Mouse (Mus musculus) ES-E14 (cell line): Measurements from ENCODE around the gene Schip1. TPM values are rescaled to one million over a fixed set of nuclear protein-coding genes. Genes with fewer than 3 reads are reported as not detected.

Experiments used
- DNase-seq: peaks from one replicate; pipeline ENCODE4 v3.0.0-alpha.2; 2013; ENCODE audit warnings: low read depth, low spot score
- H3K27ac ChIP-seq: 2 replicates; pipeline ENCODE4 v1.5.1; 2012; ENCODE audit warnings: low read depth, mild to moderate bottlenecking, low read length, moderate library complexity, mixed read lengths; ENCODE audit not compliant: poor library complexity, insufficient read depth, severe bottlenecking
- H3K36me3 ChIP-seq: 2 replicates; pipeline ENCODE4 v1.6.1; 2012; ENCODE audit warnings: mild to moderate bottlenecking, low read length, moderate library complexity, mixed read lengths; ENCODE audit not compliant: control insufficient read depth, poor library complexity, insufficient read depth, severe bottlenecking
- H3K4me1 ChIP-seq, 2 experiments: fragments of 150-350 bp in 1 of 2; sonication (generic) in 1 of 2; 2 replicates each; pipeline ENCODE4 v1.6.1; 2012; ENCODE audit warnings: low read length in 2 of 2, mild to moderate bottlenecking in 1 of 2, mixed read lengths in 1 of 2; ENCODE audit not compliant: control insufficient read depth in 2 of 2, insufficient read depth in 2 of 2, poor library complexity in 1 of 2
- H3K4me3 ChIP-seq, 2 experiments: fragments of 150-350 bp in 1 of 2; sonication (generic) in 1 of 2; 2 replicates each; pipeline ENCODE4 v1.5.1; 2012; ENCODE audit warnings: low read length in 2 of 2, low read depth in 1 of 2, mild to moderate bottlenecking in 1 of 2, mixed read lengths in 1 of 2; ENCODE audit not compliant: insufficient read depth in 1 of 2, poor library complexity in 1 of 2, severe bottlenecking in 1 of 2
- H3K9ac ChIP-seq: 2 replicates; pipeline ENCODE4 v1.6.1; 2012; ENCODE audit warnings: low read depth, mild to moderate bottlenecking, low read length, mixed read lengths; ENCODE audit not compliant: poor library complexity, insufficient read depth, severe bottlenecking
- H3K9me3 ChIP-seq: fragments of 150-350 bp; sonication (generic); 2 replicates; pipeline ENCODE4 v1.6.1; 2012; ENCODE audit warnings: low read depth, mild to moderate bottlenecking, low read length; ENCODE audit not compliant: control insufficient read depth, insufficient read depth
- CHD2 ChIP-seq: IDR thresholded peaks from 2 replicates; pipeline ENCODE4 v1.6.1; 2014; ENCODE audit warnings: mild to moderate bottlenecking, low read depth, low read length, inconsistent platforms
- HCFC1 ChIP-seq: IDR thresholded peaks from 2 replicates; pipeline ENCODE4 v1.6.1; 2012; ENCODE audit warnings: low read length, inconsistent platforms, borderline replicate concordance; ENCODE audit not compliant: insufficient read depth
- MAFK ChIP-seq: IDR thresholded peaks from 2 replicates; pipeline ENCODE4 v1.6.1; 2014; ENCODE audit warnings: mild to moderate bottlenecking, low read depth, low read length, inconsistent platforms; ENCODE audit not compliant: insufficient read depth
- ZC3H11A ChIP-seq: IDR thresholded peaks from 2 replicates; pipeline ENCODE4 v1.6.1; 2012; ENCODE audit warnings: low read depth, mild to moderate bottlenecking, inconsistent platforms, low read length, borderline replicate concordance
- ZNF384 ChIP-seq: IDR thresholded peaks from 2 replicates; pipeline ENCODE4 v1.6.1; 2012; ENCODE audit warnings: low read depth, low read length, inconsistent platforms
- in situ Hi-C, 2 experiments: fragments of 600-800 bp; cut with MboI; formaldehyde crosslinking; loops; one replicate each; pipeline ENCODE4 v1.15.1; 2025; ENCODE audit warnings: low sequenced_read_pairs in 2 of 2, inconsistent platforms in 1 of 2; ENCODE audit not compliant: unreplicated experiment in 2 of 2
- total RNA-seq: library from RNA; depleted of rRNA; stranded (reverse); fragments of 300-350 nt; gene quantifications from 2 replicates; pipeline ENCODE4 v1.2.3, GENCODE M21; 2012

Gene Schip1
- total RNA-seq, 1 experiment: 38.3 TPM

DNA sequence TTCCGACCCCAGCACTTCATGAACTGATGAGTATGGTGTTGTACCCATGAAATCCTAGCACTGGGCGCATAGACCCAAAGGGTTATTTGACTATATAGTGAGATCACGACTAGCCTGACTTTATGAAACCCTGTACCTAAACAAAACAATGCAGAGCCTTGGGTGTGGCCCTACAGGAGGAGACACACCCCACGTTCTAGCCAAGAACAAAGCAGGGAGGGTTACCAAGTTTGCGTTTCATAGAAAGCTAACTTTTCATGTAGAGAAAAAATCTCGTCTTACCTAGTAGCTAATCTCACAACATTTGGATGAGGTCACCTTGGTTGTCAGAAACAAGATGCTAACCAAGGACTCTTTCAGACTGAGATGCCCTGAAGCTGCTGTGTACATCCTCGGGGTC lies 411.7 kb downstream of the Schip1 start:
- in situ Hi-C loops: no loop called here
- no peak for TF ChIP-seq ZNF384
- no peak for TF ChIP-seq HCFC1
- no peak for TF ChIP-seq ZC3H11A
- no peak for TF ChIP-seq MAFK
- TF ChIP-seq CHD2: no peak
- Histone ChIP-seq H3K4me3 (no peak overlapping the region), H3K9ac (no peak overlapping the region), H3K27ac (no peak overlapping the region), H3K9me3 (no peaks in the 10 kb centered on the region), H3K4me1 (peaks cover 8 to 21% of the 10 kb centered on the region in 2 experiments), H3K36me3 (no peaks in the 10 kb centered on the region)
- DNase-seq: no peak

- Histone ChIP-seq H3K4me1 (peaks cover 8 to 21% of the 10 kb centered on the region in 2 experiments), H3K4me3 (no peak overlapping the region), H3K9ac (no peak overlapping the region), H3K36me3 (no peaks in the 10 kb centered on the region), H3K27ac (peak overlapping the region; percentile 74), H3K9me3 (no peaks in the 10 kb centered on the region)
- in situ Hi-C loops: no loop called here
- TF ChIP-seq HCFC1 (no peak), ZC3H11A (no peak), MAFK (no peak)
- no peak for DNase-seq
Measured at GRCm38 (mm10) chr3:68477478-68477877, 412.9 kb downstream of the Schip1 start.

DNA sequence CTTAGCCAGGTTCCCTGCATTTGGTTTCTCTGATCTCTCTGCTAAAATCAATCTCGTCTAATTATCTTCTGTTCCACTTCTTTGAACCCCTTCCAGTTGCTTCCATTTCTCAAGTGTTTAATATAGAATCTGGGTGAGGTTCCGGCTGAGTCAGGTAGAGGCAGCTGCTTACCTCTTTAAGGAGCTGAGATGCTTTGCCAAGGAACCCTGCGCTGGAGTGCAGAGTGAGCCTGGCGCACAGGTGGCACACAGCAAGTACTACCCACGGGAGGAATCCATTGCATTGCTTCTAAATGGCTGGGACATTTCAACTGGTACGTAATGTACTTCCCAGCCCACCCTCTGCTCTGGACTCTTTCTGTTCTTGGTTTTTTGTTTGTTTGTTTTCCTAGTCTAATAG lies 414.7 kb downstream of the Schip1 start:
- H3K9ac ChIP-seq: no peak overlapping the region
- no peak for TF ChIP-seq CHD2
- no peak for TF ChIP-seq HCFC1
- TF ChIP-seq MAFK: no peak
- no peak for TF ChIP-seq ZC3H11A
- no peak for TF ChIP-seq ZNF384
- in situ Hi-C loops: no loop called here
- H3K9me3 ChIP-seq: no peaks in the 10 kb centered on the region
- no peak overlapping the region for H3K27ac ChIP-seq
- DNase-seq: no peak
- peaks cover 8 to 21% of the 10 kb centered on the region in 2 experiments for H3K4me1 ChIP-seq
- no peaks in the 10 kb centered on the region for H3K36me3 ChIP-seq
- no peak overlapping the region for H3K4me3 ChIP-seq

GRCm38 (mm10) chr3:68483517-68483916 lies 418.9 kb downstream of the Schip1 start:
- H3K36me3 ChIP-seq: no peaks in the 10 kb centered on the region
- TF ChIP-seq CHD2: no peak
- no peak for TF ChIP-seq ZNF384
- TF ChIP-seq ZC3H11A: no peak
- TF ChIP-seq MAFK: no peak
- no peak for TF ChIP-seq HCFC1
- H3K27ac ChIP-seq: no peak overlapping the region
- no peak overlapping the region for H3K9ac ChIP-seq
- in situ Hi-C loops: no loop called here
- DNase-seq: no peak
- no peak overlapping the region for H3K4me3 ChIP-seq
- peaks cover 0 to 9% of the 10 kb centered on the region in 2 experiments; a peak in 2 of 4 replicates for H3K4me1 ChIP-seq
- no peaks in the 10 kb centered on the region for H3K9me3 ChIP-seq

- no peaks in the 10 kb centered on the region for H3K9me3 ChIP-seq
- H3K27ac ChIP-seq: no peak overlapping the region
- DNase-seq: no peak
- peaks cover 0 to 9% of the 10 kb centered on the region in 2 experiments; a peak in 2 of 4 replicates for H3K4me1 ChIP-seq
- H3K9ac ChIP-seq: no peak overlapping the region
- H3K4me3 ChIP-seq: no peak overlapping the region
- no peak for TF ChIP-seq ZNF384
- TF ChIP-seq CHD2: no peak
- TF ChIP-seq HCFC1: no peak
- no peak for TF ChIP-seq ZC3H11A
- TF ChIP-seq MAFK: no peak
- H3K36me3 ChIP-seq: no peaks in the 10 kb centered on the region
- in situ Hi-C loops: no loop called here
Measured at GRCm38 (mm10) chr3:68484021-68484420, 419.4 kb downstream of the Schip1 start.
